Mouse (Mus musculus) liver, adult 2 months (tissue): ENCODE measurements around the gene Il12rb1. TPM values are rescaled to one million over a fixed set of nuclear protein-coding genes. Genes with fewer than 3 reads are reported as not detected.

Experiments used
- DNase-seq: peaks from one replicate; pipeline ENCODE4 v3.0.0-alpha.2; 2011; ENCODE audit warnings: low read depth, low spot score; ENCODE audit errors: extremely low read depth
- H3K27ac ChIP-seq: fragments of 200-500 bp; replicated peaks from 2 replicates; pipeline ENCODE4 v1.5.1; 2012; ENCODE audit warnings: low read depth, mild to moderate bottlenecking, control low read depth, inconsistent platforms, low read length; ENCODE audit not compliant: insufficient read depth
- H3K27me3 ChIP-seq: fragments of 200-500 bp; 2 replicates; pipeline ENCODE4 v1.6.1; 2012; ENCODE audit warnings: mild to moderate bottlenecking, moderate library complexity, low read length, inconsistent platforms; ENCODE audit not compliant: control insufficient read depth, insufficient read depth
- H3K36me3 ChIP-seq: fragments of 200-500 bp; 2 replicates; pipeline ENCODE4 v1.6.1; 2012; ENCODE audit warnings: low read length, inconsistent platforms; ENCODE audit not compliant: control insufficient read depth, insufficient read depth
- H3K4me1 ChIP-seq: fragments of 200-500 bp; 2 replicates; pipeline ENCODE4 v1.6.1; 2011; ENCODE audit warnings: low read length; ENCODE audit not compliant: control insufficient read depth, insufficient read depth
- H3K4me3 ChIP-seq: fragments of 200-500 bp; 2 replicates; pipeline ENCODE4 v1.5.1; 2011; ENCODE audit warnings: low read depth, mild to moderate bottlenecking, control low read depth, low read length, moderate library complexity; ENCODE audit not compliant: insufficient read depth
- H3K79me2 ChIP-seq: fragments of 200-500 bp; 2 replicates; pipeline ENCODE4 v1.6.1; 2012; ENCODE audit warnings: inconsistent platforms, mild to moderate bottlenecking, low read length, moderate library complexity; ENCODE audit not compliant: control insufficient read depth, insufficient read depth
- H3K9ac ChIP-seq: fragments of 200-500 bp; 2 replicates; pipeline ENCODE4 v1.6.1; 2012; ENCODE audit warnings: low read depth, mild to moderate bottlenecking, control low read depth, inconsistent platforms, low read length
- CTCF ChIP-seq: fragments of 200-500 bp; IDR thresholded peaks from 2 replicates; pipeline ENCODE4 v1.5.1; 2011; ENCODE audit warnings: low read depth, low read length, control low read depth
- POLR2A ChIP-seq: fragments of 200-500 bp; IDR thresholded peaks from 2 replicates; pipeline ENCODE4 v1.6.1; 2011; ENCODE audit warnings: low read length, control low read depth; ENCODE audit not compliant: insufficient read depth; ENCODE audit errors: extremely low read depth
- WGBS: fragments of 180-500 bp; shearing (Covaris S2); methylation state at CpG from one replicate; pipeline ENCODE4 v1.1.7; 2018; 5-methylcytosine and 5-hydroxymethylcytosine counted together
- polyA plus RNA-seq: library from polyadenylated mRNA; depleted of rRNA; stranded (reverse); fragments of >200 nt; gene quantifications from 2 replicates; pipeline ENCODE4 v1.2.3, GENCODE M21; 2012
- total RNA-seq: library from RNA; depleted of rRNA; stranded (reverse); fragments of >200 nt; gene quantifications from 2 replicates; pipeline ENCODE4 v1.2.3, GENCODE M21; 2014

Gene Il12rb1
- total and polyA plus RNA-seq, 2 experiments = 0.34 to 0.37 TPM

- Histone ChIP-seq H3K4me1 (peaks cover 11% of the 10 kb centered on the region), H3K9ac (no peak overlapping the region), H3K36me3 (no peaks in the 10 kb centered on the region), H3K79me2 (peaks cover 2% of the 10 kb centered on the region; the same call in 1 of the 2 replicates), H3K4me3 (no peak overlapping the region), H3K27ac (no peak overlapping the region), H3K27me3 (no peaks in the 10 kb centered on the region)
- 93% methylated on average over 7 of the region's 7 CpGs for WGBS
- TF ChIP-seq CTCF = no peak
- no peak for TF ChIP-seq POLR2A
- no peak for DNase-seq
Observed at GRCm38 (mm10) chr8:70771217-70771616, 37.0 kb upstream of the Il12rb1 start.

GRCm38 (mm10) chr8:70772075-70772474 lies 36.2 kb upstream of the Il12rb1 start:
- no peak for DNase-seq
- Histone ChIP-seq H3K9ac (no peak overlapping the region), H3K27me3 (no peaks in the 10 kb centered on the region), H3K27ac (no peak overlapping the region), H3K4me3 (no peak overlapping the region), H3K79me2 (peaks cover 5% of the 10 kb centered on the region; the same call in 1 of the 2 replicates), H3K4me1 (peaks cover 9% of the 10 kb centered on the region), H3K36me3 (no peaks in the 10 kb centered on the region)
- 95% methylated on average over 13 of the region's 13 CpGs for WGBS
- TF ChIP-seq POLR2A = no peak
- no peak for TF ChIP-seq CTCF

GRCm38 (mm10) chr8:70772890-70773289 lies 35.4 kb upstream of the Il12rb1 start:
- Histone ChIP-seq H3K36me3 (no peaks in the 10 kb centered on the region), H3K4me1 (peaks cover 8% of the 10 kb centered on the region), H3K27ac (no peak overlapping the region), H3K79me2 (peaks cover 5% of the 10 kb centered on the region; the same call in 1 of the 2 replicates), H3K9ac (no peak overlapping the region), H3K27me3 (no peaks in the 10 kb centered on the region), H3K4me3 (no peak overlapping the region)
- no peak for DNase-seq
- 96% methylated on average over 9 of the region's 9 CpGs for WGBS
- TF ChIP-seq CTCF (no peak), POLR2A (no peak)

- H3K4me3 ChIP-seq = no peak overlapping the region
- H3K27ac ChIP-seq = no peak overlapping the region
- TF ChIP-seq CTCF (no peak), POLR2A (no peak)
- H3K27me3 ChIP-seq = no peaks in the 10 kb centered on the region
- no peak for DNase-seq
- no peaks in the 10 kb centered on the region for H3K36me3 ChIP-seq
- H3K4me1 ChIP-seq = peaks cover 13% of the 10 kb centered on the region
- H3K9ac ChIP-seq = no peak overlapping the region
- 91% methylated on average over 5 of the region's 5 CpGs for WGBS
- H3K79me2 ChIP-seq = peaks cover 5% of the 10 kb centered on the region; the same call in 1 of the 2 replicates
Observed at GRCm38 (mm10) chr8:70773410-70773809, 34.8 kb upstream of the Il12rb1 start.

DNA sequence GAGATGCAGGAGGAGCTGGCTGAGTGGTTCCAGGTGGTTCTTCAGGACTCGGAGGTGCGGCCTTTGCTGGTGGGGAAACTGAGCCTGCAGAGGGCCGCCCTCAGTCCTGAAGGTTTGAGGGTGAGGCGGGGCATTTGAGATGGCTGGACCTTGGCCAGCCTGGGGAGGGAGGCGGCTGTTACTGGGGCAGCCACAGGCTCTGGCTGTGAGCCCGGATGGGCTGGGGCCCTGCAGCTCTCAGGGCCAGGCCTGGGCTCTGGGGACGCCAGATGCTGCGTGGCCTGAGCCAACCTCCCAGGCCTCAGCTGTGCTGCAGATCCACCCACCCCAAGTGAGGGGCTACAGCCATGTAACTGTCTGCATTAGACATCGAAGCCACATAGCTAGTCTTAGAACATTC lies 34.4 kb upstream of the Il12rb1 start:
- WGBS = 34% methylated on average over 9 of the region's 9 CpGs
- no peak overlapping the region for H3K9ac ChIP-seq
- no peaks in the 10 kb centered on the region for H3K36me3 ChIP-seq
- H3K27me3 ChIP-seq = no peaks in the 10 kb centered on the region
- no peak overlapping the region for H3K4me3 ChIP-seq
- DNase-seq = no peak
- H3K4me1 ChIP-seq = peaks cover 16% of the 10 kb centered on the region
- no peak for TF ChIP-seq POLR2A
- no peak for TF ChIP-seq CTCF
- no peak overlapping the region for H3K27ac ChIP-seq
- H3K79me2 ChIP-seq = peaks cover 5% of the 10 kb centered on the region; the same call in 1 of the 2 replicates

- H3K79me2 ChIP-seq = peaks cover 5% of the 10 kb centered on the region; the same call in 1 of the 2 replicates
- no peak for DNase-seq
- TF ChIP-seq CTCF = no peak
- TF ChIP-seq POLR2A = no peak
- no peak overlapping the region for H3K4me3 ChIP-seq
- H3K9ac ChIP-seq = no peak overlapping the region
- H3K27me3 ChIP-seq = no peaks in the 10 kb centered on the region
- WGBS = 98% methylated on average over 18 of the region's 18 CpGs
- peaks cover 16% of the 10 kb centered on the region for H3K4me1 ChIP-seq
- peaks cover 1% of the 10 kb centered on the region; the same call in 1 of the 2 replicates for H3K36me3 ChIP-seq
- H3K27ac ChIP-seq = no peak overlapping the region
Observed at GRCm38 (mm10) chr8:70774740-70775139, 33.5 kb upstream of the Il12rb1 start.
